Mouse (Mus musculus): Measurements from ENCODE around the gene Kif1c.

DNA sequence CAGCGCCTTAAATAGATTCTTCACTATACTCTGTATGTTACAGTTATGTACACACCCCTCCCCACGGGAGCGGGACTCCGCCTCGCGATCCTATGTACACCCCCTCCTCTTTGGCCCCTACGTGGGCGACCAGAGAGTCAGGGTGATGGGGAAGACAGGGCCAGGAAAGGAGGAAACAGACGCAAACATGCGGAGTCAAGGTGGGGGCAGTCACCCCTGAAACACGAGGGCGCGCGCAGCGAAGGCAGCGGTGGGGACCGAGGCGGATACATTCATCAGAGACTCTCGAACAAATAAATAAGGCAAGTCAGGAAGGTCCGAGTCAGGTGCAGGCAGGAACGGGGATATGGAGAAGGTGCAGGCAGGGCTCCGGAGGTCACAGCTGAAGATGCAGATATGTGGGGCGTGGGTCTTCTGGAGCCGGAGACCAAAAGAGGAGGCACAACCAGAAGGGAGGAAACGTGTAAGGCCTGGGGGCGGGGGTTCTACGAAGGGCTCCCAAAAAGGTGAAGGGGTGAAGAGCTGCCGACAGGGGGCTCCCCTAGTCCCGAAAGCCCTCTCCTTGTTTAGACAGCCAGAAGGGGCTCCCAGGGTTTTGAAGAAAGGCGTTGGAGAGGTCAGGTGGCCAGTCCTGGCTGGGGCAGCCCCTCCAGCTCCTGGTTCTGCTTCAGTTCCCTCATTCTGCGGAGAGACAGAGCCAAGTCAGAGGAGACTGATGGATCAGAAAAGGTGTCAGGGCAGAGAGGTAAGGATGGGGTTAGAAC is 30.6 kb upstream of the Kif1c start:
- peak; percentile 43 for TF ChIP-seq CTCF (conservative IDR thresholded peaks at IDR 0.05; ENCODE audit: insufficient read depth, insufficient read length, low read depth, low read length)
- TF ChIP-seq POLR2A (IDR thresholded peaks at IDR 0.05; ENCODE audit: low read depth, low read length), result peak; percentile 8

All from kidney, adult 2 months (tissue).